Mouse (Mus musculus): ENCODE measurements around the gene Zfp612. TPM values are rescaled to one million over a fixed set of nuclear protein-coding genes. Genes with fewer than 3 reads are reported as not detected.
"Not testable (repeated sequence)": the region's sequence is repeated elsewhere in the genome, so short reads cannot be mapped to it uniquely, and the experiment has no call there.

Zfp612 gene
- 1.3 and 1.4 TPM in 2 replicates for polyA plus RNA-seq (2015; fragmentation: Nextera tagmentation; extraction: Ambion mirVana)

GRCm38 (mm10) chr8:110079282-110080221, at the start of gene Zfp612:
TSS of gene Zfp612 (plus strand) at chr8:110079746.
- H3K4me3 ChIP-seq (ENCODE audit: low read depth, low read length), result peak within 1 kb of the TSS; percentile 56
- peak within 1 kb of the TSS; percentile 51 for H3K9ac ChIP-seq (ENCODE audit: low read depth, low read length)
- ATAC-seq (ENCODE audit: low read depth), result peak; percentile 85
- no peaks in the 10 kb centered on the region for H3K9me3 ChIP-seq (replicated peaks; ENCODE audit: control insufficient read depth, low read length)
- H3K36me3 ChIP-seq (ENCODE audit: control insufficient read depth, insufficient read depth), result no peaks in the 10 kb centered on the region
- peak within 1 kb of the TSS; percentile 65 for H3K4me2 ChIP-seq (ENCODE audit: low read depth, low read length)
- 7% methylated on average over 54 of the region's 54 CpGs for WGBS (ENCODE audit: insufficient replicate concordance)
- H3K4me1 ChIP-seq (ENCODE audit: control insufficient read depth, low read depth, low read length), result no peaks in the 10 kb centered on the region
- no peaks in the 10 kb centered on the region for H3K27me3 ChIP-seq (ENCODE audit: control insufficient read depth, insufficient read depth, low read depth, low read length)
- no peak within 1 kb of the TSS for H3K27ac ChIP-seq (ENCODE audit: low read length)

GRCm38 (mm10) chr8:110033771-110034170, 45.8 kb upstream of the Zfp612 start:
- not testable (repeated sequence) for H3K4me1 ChIP-seq (ENCODE audit: control insufficient read depth, low read depth, low read length); H3K36me3 ChIP-seq (ENCODE audit: control insufficient read depth, insufficient read depth); H3K9ac ChIP-seq (ENCODE audit: low read depth, low read length); H3K27ac ChIP-seq (ENCODE audit: low read length); H3K27me3 ChIP-seq (ENCODE audit: control insufficient read depth, insufficient read depth, low read depth, low read length); H3K4me3 ChIP-seq (ENCODE audit: low read depth, low read length); H3K9me3 ChIP-seq (replicated peaks; ENCODE audit: control insufficient read depth, low read length); H3K4me2 ChIP-seq (ENCODE audit: low read depth, low read length); ATAC-seq (ENCODE audit: low read depth)
- WGBS (ENCODE audit: insufficient replicate concordance), result 37% methylated on average over 8 of the region's 8 CpGs

DNA sequence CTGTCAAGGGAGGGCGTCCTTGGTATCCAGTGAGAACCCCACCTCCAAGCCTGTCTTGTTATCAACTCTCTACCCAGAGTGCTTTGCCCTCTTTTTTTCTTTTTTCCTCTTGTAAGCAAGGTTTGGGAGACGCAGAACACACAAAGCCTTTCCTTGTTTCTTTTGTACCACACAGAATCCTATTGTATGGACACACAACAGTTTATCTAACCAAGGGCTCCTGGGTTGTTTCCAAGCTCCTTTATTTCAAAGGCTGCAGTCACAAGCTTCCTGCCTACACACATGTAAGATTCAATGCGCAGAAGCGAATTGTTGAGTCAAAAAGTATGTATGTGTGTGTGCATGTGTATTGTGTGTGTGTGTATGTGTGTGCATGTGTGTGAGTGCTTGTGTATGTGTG, 45.2 kb upstream of the Zfp612 start:
- Histone ChIP-seq H3K36me3 (ENCODE audit: control insufficient read depth, insufficient read depth) (no peaks in the 10 kb centered on the region), H3K9ac (ENCODE audit: low read depth, low read length) (no peak overlapping the region), H3K27ac (ENCODE audit: low read length) (no peak overlapping the region), H3K4me3 (ENCODE audit: low read depth, low read length) (no peak overlapping the region), H3K4me2 (ENCODE audit: low read depth, low read length) (no peak overlapping the region), H3K27me3 (ENCODE audit: control insufficient read depth, insufficient read depth, low read depth, low read length) (no peaks in the 10 kb centered on the region), H3K4me1 (ENCODE audit: control insufficient read depth, low read depth, low read length) (no peaks in the 10 kb centered on the region), H3K9me3 (replicated peaks; ENCODE audit: control insufficient read depth, low read length) (no peaks in the 10 kb centered on the region)
- 66% methylated on average over 4 of the region's 4 CpGs for WGBS (ENCODE audit: insufficient replicate concordance)
- no peak for ATAC-seq (ENCODE audit: low read depth)

GRCm38 (mm10) chr8:110036156-110036555, 43.4 kb upstream of the Zfp612 start:
- Histone ChIP-seq H3K4me2 (ENCODE audit: low read depth, low read length) (no peak overlapping the region), H3K27ac (ENCODE audit: low read length) (no peak overlapping the region), H3K4me1 (ENCODE audit: control insufficient read depth, low read depth, low read length) (no peaks in the 10 kb centered on the region), H3K27me3 (ENCODE audit: control insufficient read depth, insufficient read depth, low read depth, low read length) (no peaks in the 10 kb centered on the region), H3K4me3 (ENCODE audit: low read depth, low read length) (no peak overlapping the region), H3K36me3 (ENCODE audit: control insufficient read depth, insufficient read depth) (no peaks in the 10 kb centered on the region), H3K9me3 (replicated peaks; ENCODE audit: control insufficient read depth, low read length) (no peaks in the 10 kb centered on the region), H3K9ac (ENCODE audit: low read depth, low read length) (no peak overlapping the region)
- 33% methylated on average over 2 of the region's 2 CpGs for WGBS (ENCODE audit: insufficient replicate concordance)
- ATAC-seq (ENCODE audit: low read depth), result no peak

DNA sequence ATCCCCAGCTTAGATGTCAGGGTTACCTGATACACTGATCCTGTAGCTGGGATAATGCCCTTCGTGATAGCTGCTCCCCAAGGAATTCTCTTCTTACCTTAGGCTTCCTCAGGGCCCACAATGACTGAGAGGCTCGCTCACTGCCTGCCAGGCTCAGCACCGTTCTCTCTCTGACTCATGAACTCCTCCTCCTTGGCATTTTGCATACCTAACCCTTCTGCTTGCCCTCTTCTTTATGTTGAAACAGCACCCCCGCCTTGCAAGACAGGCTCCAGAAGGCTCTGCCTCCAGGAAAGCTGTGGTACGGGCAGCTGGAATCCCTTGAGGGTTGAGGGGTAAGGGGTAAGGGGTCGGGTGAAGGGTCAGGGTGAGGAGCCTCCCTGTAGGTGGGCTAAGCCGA, 40.3 kb upstream of the Zfp612 start:
- no peak for ATAC-seq (ENCODE audit: low read depth)
- H3K4me2 ChIP-seq (ENCODE audit: low read depth, low read length), result no peak overlapping the region
- 38% methylated on average over 7 of the region's 7 CpGs for WGBS (ENCODE audit: insufficient replicate concordance)
- no peak overlapping the region for H3K27ac ChIP-seq (ENCODE audit: low read length)
- H3K4me1 ChIP-seq (ENCODE audit: control insufficient read depth, low read depth, low read length), result no peaks in the 10 kb centered on the region
- H3K9ac ChIP-seq (ENCODE audit: low read depth, low read length), result no peak overlapping the region
- H3K9me3 ChIP-seq (replicated peaks; ENCODE audit: control insufficient read depth, low read length), result no peaks in the 10 kb centered on the region
- H3K4me3 ChIP-seq (ENCODE audit: low read depth, low read length), result no peak overlapping the region
- H3K36me3 ChIP-seq (ENCODE audit: control insufficient read depth, insufficient read depth), result no peaks in the 10 kb centered on the region
- H3K27me3 ChIP-seq (ENCODE audit: control insufficient read depth, insufficient read depth, low read depth, low read length), result no peaks in the 10 kb centered on the region

- no peak within 1 kb of the TSS for H3K4me3 ChIP-seq (ENCODE audit: low read depth, low read length)
- H3K9ac ChIP-seq (ENCODE audit: low read depth, low read length), result no peak within 1 kb of the TSS
- H3K4me1 ChIP-seq (ENCODE audit: control insufficient read depth, low read depth, low read length), result no peaks in the 10 kb centered on the region
- no peaks in the 10 kb centered on the region for H3K27me3 ChIP-seq (ENCODE audit: control insufficient read depth, insufficient read depth, low read depth, low read length)
- no peak within 1 kb of the TSS for H3K27ac ChIP-seq (ENCODE audit: low read length)
- no peaks in the 10 kb centered on the region for H3K36me3 ChIP-seq (ENCODE audit: control insufficient read depth, insufficient read depth)
- H3K9me3 ChIP-seq (replicated peaks; ENCODE audit: control insufficient read depth, low read length), result no peaks in the 10 kb centered on the region
- 65% methylated on average over 5 of the region's 5 CpGs for WGBS (ENCODE audit: insufficient replicate concordance)
- ATAC-seq (ENCODE audit: low read depth), result no peak
- no peak within 1 kb of the TSS for H3K4me2 ChIP-seq (ENCODE audit: low read depth, low read length)
Measured at GRCm38 (mm10) chr8:110039659-110040058, 39.9 kb upstream of the Zfp612 start, which contains the start of gene Chst4. TSS of gene Chst4 (minus strand) at chr8:110039740.

GRCm38 (mm10) chr8:110040509-110040908, 39.0 kb upstream of the Zfp612 start:
- Histone ChIP-seq H3K4me1 (ENCODE audit: control insufficient read depth, low read depth, low read length) (no peaks in the 10 kb centered on the region), H3K4me3 (ENCODE audit: low read depth, low read length) (no peak overlapping the region), H3K27me3 (ENCODE audit: control insufficient read depth, insufficient read depth, low read depth, low read length) (no peaks in the 10 kb centered on the region), H3K9me3 (replicated peaks; ENCODE audit: control insufficient read depth, low read length) (no peaks in the 10 kb centered on the region), H3K36me3 (ENCODE audit: control insufficient read depth, insufficient read depth) (no peaks in the 10 kb centered on the region), H3K27ac (ENCODE audit: low read length) (no peak overlapping the region), H3K4me2 (ENCODE audit: low read depth, low read length) (no peak overlapping the region), H3K9ac (ENCODE audit: low read depth, low read length) (no peak overlapping the region)
- WGBS (ENCODE audit: insufficient replicate concordance), result 41% methylated on average over 4 of the region's 4 CpGs
- no peak for ATAC-seq (ENCODE audit: low read depth)

DNA sequence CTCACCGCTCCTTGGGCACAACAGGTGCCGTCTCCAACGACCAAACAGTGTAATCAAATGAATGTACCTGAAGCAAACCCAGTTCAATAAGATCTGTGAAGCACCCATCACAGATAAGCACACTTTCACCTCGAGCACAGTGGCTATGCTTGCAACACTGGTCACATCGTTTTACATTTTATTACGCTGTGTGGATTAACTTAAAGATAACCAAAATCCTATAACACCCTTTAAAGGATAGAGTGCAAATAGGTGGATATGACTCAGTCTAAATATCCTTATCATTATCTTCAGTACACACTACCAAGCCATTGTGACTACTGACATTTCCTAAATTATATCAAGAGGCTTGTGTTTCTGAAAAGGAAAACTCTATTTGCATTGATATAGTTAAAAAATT, 28.3 kb upstream of the Zfp612 start:
- no peak for ATAC-seq (ENCODE audit: low read depth)
- no peak overlapping the region for H3K27ac ChIP-seq (ENCODE audit: low read length)
- H3K27me3 ChIP-seq (ENCODE audit: control insufficient read depth, insufficient read depth, low read depth, low read length), result no peaks in the 10 kb centered on the region
- H3K4me2 ChIP-seq (ENCODE audit: low read depth, low read length), result no peak overlapping the region
- WGBS (ENCODE audit: insufficient replicate concordance), result 63% methylated on average over 6 of the region's 6 CpGs
- no peaks in the 10 kb centered on the region for H3K9me3 ChIP-seq (replicated peaks; ENCODE audit: control insufficient read depth, low read length)
- no peak overlapping the region for H3K4me3 ChIP-seq (ENCODE audit: low read depth, low read length)
- H3K4me1 ChIP-seq (ENCODE audit: control insufficient read depth, low read depth, low read length), result no peaks in the 10 kb centered on the region
- H3K9ac ChIP-seq (ENCODE audit: low read depth, low read length), result no peak overlapping the region
- H3K36me3 ChIP-seq (ENCODE audit: control insufficient read depth, insufficient read depth), result no peaks in the 10 kb centered on the region

DNA sequence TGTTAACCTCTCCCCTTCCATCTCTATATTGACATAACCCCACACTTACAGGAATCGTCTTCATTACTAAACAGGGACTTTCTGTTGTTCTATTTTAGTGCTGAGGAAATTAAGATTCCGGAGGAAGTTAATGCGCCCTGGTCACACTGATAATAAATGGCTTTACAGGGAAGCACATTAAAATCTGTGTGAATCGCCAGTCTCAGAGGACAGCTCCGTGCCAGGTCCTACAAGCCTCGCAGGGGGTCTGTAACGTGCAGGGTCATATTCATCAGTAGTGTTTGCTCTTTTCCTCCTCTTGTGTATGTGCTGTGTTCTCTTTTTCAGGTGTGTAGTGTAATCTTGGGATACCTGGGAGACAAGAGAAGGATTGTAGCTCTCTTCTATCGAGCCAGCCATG, 21.3 kb upstream of the Zfp612 start:
- H3K27ac ChIP-seq (ENCODE audit: low read length), result no peak overlapping the region
- H3K9me3 ChIP-seq (replicated peaks; ENCODE audit: control insufficient read depth, low read length), result no peaks in the 10 kb centered on the region
- H3K36me3 ChIP-seq (ENCODE audit: control insufficient read depth, insufficient read depth), result no peaks in the 10 kb centered on the region
- H3K9ac ChIP-seq (ENCODE audit: low read depth, low read length), result no peak overlapping the region
- no peak overlapping the region for H3K4me3 ChIP-seq (ENCODE audit: low read depth, low read length)
- H3K27me3 ChIP-seq (ENCODE audit: control insufficient read depth, insufficient read depth, low read depth, low read length), result no peaks in the 10 kb centered on the region
- ATAC-seq (ENCODE audit: low read depth), result no peak
- 58% methylated on average over 8 of the region's 8 CpGs for WGBS (ENCODE audit: insufficient replicate concordance)
- H3K4me1 ChIP-seq (ENCODE audit: control insufficient read depth, low read depth, low read length), result no peaks in the 10 kb centered on the region
- no peak overlapping the region for H3K4me2 ChIP-seq (ENCODE audit: low read depth, low read length)

Measured in liver, embryonic 16.5 days (tissue).